11 mouse cellular contexts compared by ENCODE assay signal in the genomic region with DNA sequence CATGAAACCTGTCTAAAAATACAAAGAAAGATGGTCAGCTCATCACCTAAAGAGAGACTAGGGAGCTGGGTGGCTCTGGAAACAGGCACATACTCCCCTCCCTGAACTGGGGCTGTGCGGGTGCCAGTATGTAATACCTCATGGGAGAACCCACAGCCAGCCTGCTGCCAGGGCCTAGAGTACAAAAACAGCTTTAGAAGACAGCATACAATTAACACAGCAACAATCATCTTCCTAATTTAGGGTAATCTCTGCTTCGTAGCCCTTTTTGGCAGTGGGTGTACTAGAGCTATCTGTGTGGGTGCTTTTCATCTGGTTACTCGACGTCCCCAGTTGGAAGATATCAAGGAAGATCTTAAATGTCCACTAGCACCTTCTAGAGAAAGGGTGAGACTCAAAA.
DNase-seq lines count a peak whose midpoint lies in the region; ATAC-seq and TF ChIP-seq lines count a peak whose summit lies in the region.
"Had no signal": no experiment of that assay in that cellular context is flagged by ENCODE, and none has a peak within 500 bp of the region (broad histone marks: within the 10 kb centered on the region; RNA-seq: fewer than 3 reads in every experiment).

No protein-coding gene starts in this region.

- no peak overlapping the region for H3K4me2 ChIP-seq in neural tube, embryonic 13.5 days
- H3K4me2 ChIP-seq: embryonic facial prominence, embryonic 12.5 days; hindbrain, embryonic 15.5 days; liver, embryonic 12.5 days had no signal

- peaks cover 41% of the 10 kb centered on the region for H3K4me1 ChIP-seq in heart, embryonic 10.5 days
- peaks cover 25% of the 10 kb centered on the region for H3K4me1 ChIP-seq in neural tube, embryonic 13.5 days (replicated peaks)
- H3K4me1 ChIP-seq: embryonic facial prominence, embryonic 12.5 days had no signal

- no peak for DNase-seq in heart, embryonic 10.5 days (ENCODE audit: low spot score)
- DNase-seq in heart, postnatal 10 days, result no peak
- DNase-seq in neural tube, embryonic 10.5 days (ENCODE audit: extremely low spot score, low spot score), result no peak
- DNase-seq in left cerebral cortex, adult 2 months (ENCODE audit: extremely low spot score in 1 of 2, low spot score in 2 of 2), result peak; percentile 26 to 32
- DNase-seq in T-cell, adult 2 months (ENCODE audit: low spot score), result no peak
- DNase-seq: retina, postnatal 1 day had no signal

- H3K4me3 ChIP-seq in heart, embryonic 10.5 days, result no peak overlapping the region
- H3K4me3 ChIP-seq in neural tube, embryonic 13.5 days, result no peak overlapping the region
- no peak overlapping the region for H3K4me3 ChIP-seq in left cerebral cortex, adult 2 months
- H3K4me3 ChIP-seq: embryonic facial prominence, embryonic 12.5 days; hindbrain, embryonic 15.5 days; liver, embryonic 12.5 days had no signal

- H3K27ac ChIP-seq in heart, embryonic 10.5 days, result peak overlapping the region; percentile 59; the same call in 1 of the 2 replicates
- H3K27ac ChIP-seq in neural tube, embryonic 13.5 days (replicated peaks), result 0 out of 2 replicates have a peak overlapping the region, but pooled peaks have one; percentile 1
- H3K27ac ChIP-seq in left cerebral cortex, adult 2 months, result peak overlapping the region; percentile 77
- H3K27ac ChIP-seq: embryonic facial prominence, embryonic 12.5 days; hindbrain, embryonic 15.5 days; liver, embryonic 12.5 days had no signal

- H3K36me3 ChIP-seq in heart, embryonic 10.5 days, result no peaks in the 10 kb centered on the region
- no peaks in the 10 kb centered on the region for H3K36me3 ChIP-seq in neural tube, embryonic 13.5 days
- H3K36me3 ChIP-seq: embryonic facial prominence, embryonic 12.5 days; hindbrain, embryonic 15.5 days; liver, embryonic 12.5 days had no signal

- no peak for ATAC-seq in neural tube, embryonic 13.5 days (ENCODE audit: low read depth)
- ATAC-seq in monocyte, adult 5-6 weeks (replicated peaks; ENCODE audit: insufficient number of reproducible peaks, low FRiP score, low TSS enrichment, poor library complexity, severe bottlenecking), result no peak
- ATAC-seq: liver, embryonic 12.5 days had no signal

- H3K9ac ChIP-seq in neural tube, embryonic 13.5 days, result no peak overlapping the region
- H3K9ac ChIP-seq: embryonic facial prominence, embryonic 12.5 days; hindbrain, embryonic 15.5 days; liver, embryonic 12.5 days had no signal

- intact Hi-C loops in heart, postnatal 10 days (cut with DNase I), result no loop called here
- intact Hi-C loops in left cerebral cortex, adult 2 months (cut with DNase I), result loop anchor here (2.0 kb wide), 1 partner anchor 79 kb away; no protein-coding TSS in a partner anchor

- TF ChIP-seq CTCF in left cerebral cortex, adult 2 months (IDR thresholded peaks at IDR 0.05), result no peak

- H3K9me3 ChIP-seq in heart, embryonic 10.5 days, result no peaks in the 10 kb centered on the region
- no peaks in the 10 kb centered on the region for H3K9me3 ChIP-seq in neural tube, embryonic 13.5 days
- H3K9me3 ChIP-seq: embryonic facial prominence, embryonic 12.5 days; hindbrain, embryonic 15.5 days; liver, embryonic 12.5 days had no signal

- 71% methylated on average over 4 of the region's 4 CpGs for WGBS in heart, embryonic 10.5 days
- 85% methylated on average over 4 of the region's 4 CpGs for WGBS in neural tube, embryonic 13.5 days

- no peaks in the 10 kb centered on the region for H3K27me3 ChIP-seq in heart, embryonic 10.5 days (ENCODE audit: insufficient read depth, poor library complexity, severe bottlenecking)
- no peaks in the 10 kb centered on the region for H3K27me3 ChIP-seq in neural tube, embryonic 13.5 days
- H3K27me3 ChIP-seq: embryonic facial prominence, embryonic 12.5 days; hindbrain, embryonic 15.5 days; liver, embryonic 12.5 days had no signal

Comparison
In these comparisons a context has a peak if more than half of its experiments do, and no peak if none do; other contexts are left out.
1. DNase-seq: peak in left cerebral cortex, adult 2 months (2 of 2); none in heart, embryonic 10.5 days (single experiment), heart, postnatal 10 days (0 of 2), neural tube, embryonic 10.5 days (single experiment) and T-cell, adult 2 months (single experiment).
2. H3K27ac ChIP-seq: peak in every context shown above with its lines; median percentile 77 in left cerebral cortex, adult 2 months; 59 in heart, embryonic 10.5 days; 1 in neural tube, embryonic 13.5 days.